Mouse (Mus musculus) forebrain, embryonic 16.5 days (tissue): ENCODE results near the gene Bcl2l12. TPM values are rescaled to one million over a fixed set of nuclear protein-coding genes. Genes with fewer than 3 reads are reported as not detected.
A peak's percentile ranks its signal among the peaks of the same experiment; 100 is the strongest.

Experiments used
- ATAC-seq: fragments of 200-750 bp; cut with Nextera tagmentation; 2 replicates; pipeline ENCODE4 v1.8.0; 2017; ENCODE audit warnings: mild to moderate bottlenecking, moderate library complexity
- H3K27ac ChIP-seq: fragments of 300-500 bp; sonication (generic); 2 replicates; pipeline ENCODE4 v1.5.1; 2014; ENCODE audit warnings: low read length, control low read depth
- H3K27me3 ChIP-seq: fragments of 300-500 bp; sonication (generic); replicated peaks from 2 replicates; pipeline ENCODE4 v1.6.1; 2014; ENCODE audit warnings: low read length; ENCODE audit not compliant: control insufficient read depth, insufficient read depth
- H3K36me3 ChIP-seq: fragments of 300-500 bp; sonication (generic); 2 replicates; pipeline ENCODE4 v1.6.1; 2014; ENCODE audit not compliant: control insufficient read depth, insufficient read depth
- H3K4me1 ChIP-seq: fragments of 300-500 bp; sonication (generic); replicated peaks from 2 replicates; pipeline ENCODE4 v1.6.1; 2014; ENCODE audit warnings: low read length; ENCODE audit not compliant: control insufficient read depth, insufficient read depth
- H3K4me2 ChIP-seq: fragments of 300-500 bp; sonication (generic); 2 replicates; pipeline ENCODE4 v1.6.1; 2014; ENCODE audit warnings: mild to moderate bottlenecking, low read length, control low read depth
- H3K4me3 ChIP-seq: fragments of 300-500 bp; sonication (generic); replicated peaks from 2 replicates; pipeline ENCODE4 v1.5.1; 2014; ENCODE audit warnings: mild to moderate bottlenecking, low read length, control low read depth
- H3K9ac ChIP-seq: fragments of 300-500 bp; sonication (generic); replicated peaks from 2 replicates; pipeline ENCODE4 v1.6.1; 2014; ENCODE audit warnings: low read depth, low read length, control low read depth
- H3K9me3 ChIP-seq: fragments of 300-500 bp; sonication (generic); 2 replicates; pipeline ENCODE4 v1.6.1; 2016; ENCODE audit warnings: low read length; ENCODE audit not compliant: control insufficient read depth
- WGBS: fragments of 180-500 bp; shearing (Covaris S2); extraction: QIAGEN DNeasy Blood & Tissue Kit; methylation state at CpG from one replicate; pipeline ENCODE4 v1.1.7; 2014; 5-methylcytosine and 5-hydroxymethylcytosine counted together
- polyA plus RNA-seq: library from polyadenylated mRNA; unstranded; fragments of >200 nt; fragmentation: Nextera tagmentation; extraction: Ambion mirVana; gene quantifications from 2 replicates; pipeline ENCODE4 v1.2.1, GENCODE M21; 2015

Bcl2l12 gene
- polyA plus RNA-seq, 1 experiment from 2014 or later, result 15.3 TPM

- ATAC-seq, result no peak
- H3K4me2 ChIP-seq, result no peak overlapping the region
- no peak overlapping the region for H3K27ac ChIP-seq
- H3K9ac ChIP-seq, result no peak overlapping the region
- WGBS, result 93% methylated on average over 3 of the region's 3 CpGs
- peaks cover 78% of the 10 kb centered on the region for H3K36me3 ChIP-seq
- no peaks in the 10 kb centered on the region for H3K27me3 ChIP-seq
- H3K9me3 ChIP-seq, result no peaks in the 10 kb centered on the region
- H3K4me3 ChIP-seq, result no peak overlapping the region
- no peaks in the 10 kb centered on the region for H3K4me1 ChIP-seq
Measured at GRCm38 (mm10) chr7:45035631-45036030, 37.1 kb upstream of the Bcl2l12 start.

GRCm38 (mm10) chr7:45033722-45034359 lies 35.3 kb upstream of the Bcl2l12 start:
- no peaks in the 10 kb centered on the region for H3K27me3 ChIP-seq
- H3K36me3 ChIP-seq, result peaks cover 70% of the 10 kb centered on the region
- 91% methylated on average over 19 of the region's 19 CpGs for WGBS
- H3K9me3 ChIP-seq, result no peaks in the 10 kb centered on the region
- no peak overlapping the region for H3K4me2 ChIP-seq
- no peaks in the 10 kb centered on the region for H3K4me1 ChIP-seq
- ATAC-seq, result no peak
- H3K4me3 ChIP-seq, result no peak overlapping the region
- H3K27ac ChIP-seq, result no peak overlapping the region
- no peak overlapping the region for H3K9ac ChIP-seq

GRCm38 (mm10) chr7:45030857-45031256 lies 32.3 kb upstream of the Bcl2l12 start:
- H3K27me3 ChIP-seq, result no peaks in the 10 kb centered on the region
- no peaks in the 10 kb centered on the region for H3K4me1 ChIP-seq
- no peaks in the 10 kb centered on the region for H3K9me3 ChIP-seq
- H3K27ac ChIP-seq, result no peak overlapping the region
- ATAC-seq, result no peak
- no peak overlapping the region for H3K4me2 ChIP-seq
- WGBS, result 94% methylated on average over 8 of the region's 8 CpGs
- H3K36me3 ChIP-seq, result peaks cover 53% of the 10 kb centered on the region
- no peak overlapping the region for H3K4me3 ChIP-seq
- no peak overlapping the region for H3K9ac ChIP-seq

DNA sequence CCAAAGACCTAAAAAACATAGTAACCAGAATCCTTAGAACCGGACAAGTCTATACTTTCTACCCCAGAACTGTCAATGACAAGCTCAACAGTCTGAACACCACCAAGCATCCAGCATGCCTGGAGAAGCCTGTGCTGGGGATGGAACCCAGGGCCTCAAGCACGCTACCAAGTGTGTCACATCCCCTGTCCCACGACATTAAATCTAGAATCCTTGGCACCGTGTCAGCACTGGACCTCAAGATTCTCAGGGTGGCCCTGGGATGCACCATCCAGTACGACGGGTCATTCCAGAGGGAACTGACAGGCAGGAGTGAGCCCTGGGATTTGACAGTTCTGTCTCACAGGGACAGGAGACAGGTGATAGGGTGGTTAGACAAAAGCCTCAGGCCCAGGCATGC lies 31.5 kb upstream of the Bcl2l12 start:
- peaks cover 45% of the 10 kb centered on the region for H3K36me3 ChIP-seq
- H3K4me2 ChIP-seq, result no peak overlapping the region
- no peaks in the 10 kb centered on the region for H3K4me1 ChIP-seq
- no peaks in the 10 kb centered on the region for H3K9me3 ChIP-seq
- 93% methylated on average over 6 of the region's 6 CpGs for WGBS
- no peak for ATAC-seq
- H3K27me3 ChIP-seq, result no peaks in the 10 kb centered on the region
- H3K9ac ChIP-seq, result no peak overlapping the region
- no peak overlapping the region for H3K4me3 ChIP-seq
- H3K27ac ChIP-seq, result no peak overlapping the region

- no peak for ATAC-seq
- H3K9me3 ChIP-seq, result no peaks in the 10 kb centered on the region
- H3K4me1 ChIP-seq, result no peaks in the 10 kb centered on the region
- H3K36me3 ChIP-seq, result peaks cover 28% of the 10 kb centered on the region
- no peak overlapping the region for H3K27ac ChIP-seq
- H3K4me3 ChIP-seq, result no peak overlapping the region
- H3K9ac ChIP-seq, result no peak overlapping the region
- WGBS, result 90% methylated on average over 11 of the region's 11 CpGs
- no peak overlapping the region for H3K4me2 ChIP-seq
- H3K27me3 ChIP-seq, result no peaks in the 10 kb centered on the region
Measured at GRCm38 (mm10) chr7:45028351-45028750, 29.8 kb upstream of the Bcl2l12 start.

DNA sequence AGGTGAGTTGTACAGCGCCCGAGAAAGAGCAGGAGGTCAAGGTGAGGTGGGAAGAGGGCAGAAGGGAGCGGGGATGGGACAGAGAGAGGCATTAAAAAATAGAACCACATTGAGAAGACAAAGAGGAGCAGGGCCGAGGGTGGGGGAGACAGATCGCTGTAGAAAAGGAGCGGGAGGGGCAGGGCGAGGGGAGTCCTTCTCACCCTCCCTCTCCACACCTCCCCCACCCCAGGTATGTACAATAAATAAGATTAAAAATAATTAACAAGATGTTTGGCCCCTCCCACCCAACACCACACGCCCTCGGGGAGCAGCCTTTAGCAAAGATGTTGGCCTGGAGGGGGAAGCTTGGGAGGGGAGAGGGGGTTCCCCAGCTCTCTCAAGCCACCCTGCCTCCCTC lies 29.2 kb upstream of the Bcl2l12 start:
- H3K27me3 ChIP-seq, result no peaks in the 10 kb centered on the region
- no peaks in the 10 kb centered on the region for H3K9me3 ChIP-seq
- no peak overlapping the region for H3K4me2 ChIP-seq
- no peak overlapping the region for H3K27ac ChIP-seq
- peaks cover 24% of the 10 kb centered on the region for H3K36me3 ChIP-seq
- no peak overlapping the region for H3K4me3 ChIP-seq
- no peaks in the 10 kb centered on the region for H3K4me1 ChIP-seq
- no peak overlapping the region for H3K9ac ChIP-seq
- 94% methylated on average over 9 of the region's 9 CpGs for WGBS
- ATAC-seq, result no peak

DNA sequence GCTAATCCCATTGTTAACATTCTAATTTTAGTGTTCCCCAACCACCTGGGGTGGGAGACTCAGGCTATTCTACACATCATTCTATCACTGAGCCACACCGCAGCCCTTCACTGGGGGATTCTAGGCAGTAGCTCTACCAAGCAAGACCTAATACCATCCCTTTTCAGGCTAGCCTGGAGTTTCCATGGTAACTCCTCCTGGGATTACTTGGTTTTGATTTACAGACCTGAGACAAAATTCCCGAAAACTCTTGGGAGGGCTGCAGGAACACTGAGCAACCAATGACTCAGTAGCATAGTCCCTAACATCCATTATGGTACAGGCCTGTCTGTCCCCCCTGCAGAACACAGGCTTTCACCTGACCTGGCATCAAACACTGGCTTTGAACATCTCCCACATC lies 27.7 kb upstream of the Bcl2l12 start:
- H3K27me3 ChIP-seq, result no peaks in the 10 kb centered on the region
- 56% methylated on average over 2 of the region's 2 CpGs for WGBS
- no peak overlapping the region for H3K9ac ChIP-seq
- H3K4me1 ChIP-seq, result no peaks in the 10 kb centered on the region
- H3K36me3 ChIP-seq, result peaks cover 20% of the 10 kb centered on the region
- no peak overlapping the region for H3K4me3 ChIP-seq
- ATAC-seq, result 0 out of 2 replicates have a peak, but pooled peaks have one; percentile 18
- no peak overlapping the region for H3K4me2 ChIP-seq
- H3K27ac ChIP-seq, result no peak overlapping the region
- H3K9me3 ChIP-seq, result no peaks in the 10 kb centered on the region

GRCm38 (mm10) chr7:45025601-45026220 lies 27.2 kb upstream of the Bcl2l12 start:
- Histone ChIP-seq H3K4me3 (no peak overlapping the region), H3K9ac (no peak overlapping the region), H3K27ac (no peak overlapping the region; the same call in 1 of the 2 replicates), H3K4me1 (no peaks in the 10 kb centered on the region), H3K27me3 (no peaks in the 10 kb centered on the region), H3K36me3 (peaks cover 15% of the 10 kb centered on the region), H3K4me2 (no peak overlapping the region), H3K9me3 (no peaks in the 10 kb centered on the region)
- 78% methylated on average over 8 of the region's 8 CpGs for whole genome bisulfite sequencing
- ATAC-seq, result no peak

DNA sequence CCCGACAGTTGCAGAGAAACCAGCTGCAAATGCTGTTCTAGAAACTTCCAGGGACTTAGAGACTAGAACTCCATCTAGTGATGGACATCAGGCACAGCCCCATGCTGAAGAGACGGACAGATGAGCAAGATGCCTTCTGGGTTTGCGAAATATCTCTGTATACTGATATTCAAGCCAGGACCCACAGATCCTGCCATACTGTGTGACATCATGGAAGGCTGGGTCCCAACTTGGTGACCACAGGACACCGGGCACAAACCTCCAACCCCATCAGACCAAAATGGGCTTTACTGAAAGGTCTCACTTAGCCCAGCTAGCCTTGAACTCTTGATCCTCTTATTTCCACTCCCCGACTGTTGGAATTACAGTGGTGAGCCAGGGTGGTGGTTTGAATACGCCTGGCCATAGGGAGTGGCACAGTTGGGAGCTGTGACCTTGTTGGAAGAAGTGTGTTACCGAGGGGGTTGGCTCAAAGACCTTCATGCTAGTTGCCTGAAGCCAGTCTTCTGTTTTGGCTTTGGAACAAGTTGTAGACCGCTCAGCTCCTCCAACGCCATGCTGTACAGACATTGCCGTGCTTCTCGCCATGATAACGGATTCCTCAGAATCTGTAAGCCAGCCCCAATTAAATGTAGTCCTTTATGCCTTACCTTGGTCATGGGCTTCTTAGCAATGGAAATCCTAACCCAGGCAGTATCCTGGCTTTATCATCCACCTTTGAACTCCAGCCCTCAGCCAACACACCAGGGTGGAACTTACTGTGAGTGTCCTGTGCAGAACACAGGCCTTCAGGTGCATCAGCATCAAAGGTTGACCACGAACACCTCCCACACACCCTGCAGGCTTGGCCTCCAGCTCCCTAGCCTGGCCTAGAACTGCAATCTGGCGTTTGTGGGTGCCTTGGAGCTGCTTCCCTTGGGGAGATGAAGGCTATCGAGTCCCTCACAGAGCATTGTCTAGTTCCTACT lies 26.1 kb upstream of the Bcl2l12 start:
- 87% methylated on average over 15 of the region's 15 CpGs for WGBS
- no peak overlapping the region for H3K4me3 ChIP-seq
- H3K27me3 ChIP-seq, result no peaks in the 10 kb centered on the region
- peak overlapping the region; percentile 4; the same call in 1 of the 2 replicates for H3K27ac ChIP-seq
- no peak overlapping the region for H3K9ac ChIP-seq
- H3K36me3 ChIP-seq, result peaks cover 8% of the 10 kb centered on the region
- no peaks in the 10 kb centered on the region for H3K4me1 ChIP-seq
- ATAC-seq, result no peak
- H3K4me2 ChIP-seq, result no peak overlapping the region
- H3K9me3 ChIP-seq, result no peaks in the 10 kb centered on the region
